Mouse (Mus musculus): ENCODE measurements around the gene Olfm2. TPM values are rescaled to one million over a fixed set of nuclear protein-coding genes. Genes with fewer than 3 reads are reported as not detected.
A peak's percentile ranks its signal among the peaks of the same experiment; 100 is the strongest.

The Olfm2 gene
- polyA plus RNA-seq, 1 experiment from 2014 or later = 269 TPM

- H3K4me2 ChIP-seq (ENCODE audit: low read length) = no peak overlapping the region
- H3K9ac ChIP-seq (ENCODE audit: low read depth, low read length) = no peak overlapping the region
- peaks cover 24% of the 10 kb centered on the region for H3K4me1 ChIP-seq (ENCODE audit: control insufficient read depth, insufficient read depth, low read depth, low read length)
- no peaks in the 10 kb centered on the region for H3K27me3 ChIP-seq (replicated peaks; ENCODE audit: control insufficient read depth, insufficient read depth, low read length)
- no peaks in the 10 kb centered on the region for H3K9me3 ChIP-seq (ENCODE audit: control insufficient read depth, low read length)
- H3K36me3 ChIP-seq (ENCODE audit: control insufficient read depth, insufficient read depth, low read length) = peaks cover under 1% of the 10 kb centered on the region; the same call in 1 of the 2 replicates
- ATAC-seq = no peak
- WGBS = 74% methylated on average over 3 of the region's 3 CpGs
- H3K4me3 ChIP-seq (ENCODE audit: low read length) = no peak overlapping the region
- H3K27ac ChIP-seq (ENCODE audit: low read depth, low read length) = no peak overlapping the region
Observed at GRCm38 (mm10) chr9:20657546-20657945, 88.6 kb downstream of the Olfm2 start.

GRCm38 (mm10) chr9:20653859-20654258, 92.3 kb downstream of the Olfm2 start:
- H3K9me3 ChIP-seq (ENCODE audit: control insufficient read depth, low read length) = no peaks in the 10 kb centered on the region
- no peak overlapping the region for H3K4me2 ChIP-seq (ENCODE audit: low read length)
- no peaks in the 10 kb centered on the region for H3K27me3 ChIP-seq (replicated peaks; ENCODE audit: control insufficient read depth, insufficient read depth, low read length)
- no peak overlapping the region for H3K27ac ChIP-seq (ENCODE audit: low read depth, low read length)
- H3K4me1 ChIP-seq (ENCODE audit: control insufficient read depth, insufficient read depth, low read depth, low read length) = peaks cover 30% of the 10 kb centered on the region
- no peak overlapping the region for H3K9ac ChIP-seq (ENCODE audit: low read depth, low read length)
- 92% methylated on average over 3 of the region's 3 CpGs for WGBS
- peaks cover 2% of the 10 kb centered on the region for H3K36me3 ChIP-seq (ENCODE audit: control insufficient read depth, insufficient read depth, low read length)
- H3K4me3 ChIP-seq (ENCODE audit: low read length) = no peak overlapping the region
- ATAC-seq = no peak

GRCm38 (mm10) chr9:20652260-20652658, 93.9 kb downstream of the Olfm2 start:
- H3K36me3 ChIP-seq (ENCODE audit: control insufficient read depth, insufficient read depth, low read length) = peaks cover 13% of the 10 kb centered on the region
- peak; percentile 21 for ATAC-seq
- H3K9me3 ChIP-seq (ENCODE audit: control insufficient read depth, low read length) = no peaks in the 10 kb centered on the region
- peak overlapping the region; percentile 91 for H3K4me3 ChIP-seq (ENCODE audit: low read length)
- WGBS = under 1% methylated on average over 25 of the region's 25 CpGs
- no peaks in the 10 kb centered on the region for H3K27me3 ChIP-seq (replicated peaks; ENCODE audit: control insufficient read depth, insufficient read depth, low read length)
- peak overlapping the region; percentile 93 for H3K9ac ChIP-seq (ENCODE audit: low read depth, low read length)
- H3K4me2 ChIP-seq (ENCODE audit: low read length) = peak overlapping the region; percentile 66
- peaks cover 30% of the 10 kb centered on the region for H3K4me1 ChIP-seq (ENCODE audit: control insufficient read depth, insufficient read depth, low read depth, low read length)
- peak overlapping the region; percentile 76 for H3K27ac ChIP-seq (ENCODE audit: low read depth, low read length)

GRCm38 (mm10) chr9:20651602-20652259, 94.4 kb downstream of the Olfm2 start, which contains the start of gene Pin1:
Gene Pin1, plus strand, starts transcription at chr9:20652095.
- ATAC-seq = peak; percentile 99
- Histone ChIP-seq H3K36me3 (ENCODE audit: control insufficient read depth, insufficient read depth, low read length) (peaks cover 15% of the 10 kb centered on the region), H3K4me1 (ENCODE audit: control insufficient read depth, insufficient read depth, low read depth, low read length) (peaks cover 30% of the 10 kb centered on the region), H3K4me2 (ENCODE audit: low read length) (peak within 1 kb of the TSS; percentile 75), H3K9ac (ENCODE audit: low read depth, low read length) (peak within 1 kb of the TSS; percentile 93), H3K9me3 (ENCODE audit: control insufficient read depth, low read length) (no peaks in the 10 kb centered on the region), H3K27me3 (replicated peaks; ENCODE audit: control insufficient read depth, insufficient read depth, low read length) (no peaks in the 10 kb centered on the region), H3K27ac (ENCODE audit: low read depth, low read length) (peak within 1 kb of the TSS; percentile 76), H3K4me3 (ENCODE audit: low read length) (peak within 1 kb of the TSS; percentile 91)
- WGBS = under 1% methylated on average over 45 of the region's 45 CpGs

GRCm38 (mm10) chr9:20645121-20645520, 101.0 kb downstream of the Olfm2 start:
- peak overlapping the region; percentile 76 for H3K9ac ChIP-seq (ENCODE audit: low read depth, low read length)
- H3K27ac ChIP-seq (ENCODE audit: low read depth, low read length) = peak overlapping the region; percentile 89
- 4% methylated on average over 17 of the region's 17 CpGs for WGBS
- no peaks in the 10 kb centered on the region for H3K9me3 ChIP-seq (ENCODE audit: control insufficient read depth, low read length)
- peaks cover 30% of the 10 kb centered on the region for H3K4me1 ChIP-seq (ENCODE audit: control insufficient read depth, insufficient read depth, low read depth, low read length)
- H3K36me3 ChIP-seq (ENCODE audit: control insufficient read depth, insufficient read depth, low read length) = peaks cover 15% of the 10 kb centered on the region
- peak overlapping the region; percentile 90 for H3K4me3 ChIP-seq (ENCODE audit: low read length)
- no peak for ATAC-seq
- H3K4me2 ChIP-seq (ENCODE audit: low read length) = peak overlapping the region; percentile 99
- H3K27me3 ChIP-seq (replicated peaks; ENCODE audit: control insufficient read depth, insufficient read depth, low read length) = no peaks in the 10 kb centered on the region

GRCm38 (mm10) chr9:20644360-20645081, 101.6 kb downstream of the Olfm2 start, which contains the start of gene Fbxl12:
Gene Fbxl12, minus strand, starts transcription at chr9:20644767.
- Histone ChIP-seq H3K27ac (ENCODE audit: low read depth, low read length) (peak within 1 kb of the TSS; percentile 89), H3K4me2 (ENCODE audit: low read length) (peak within 1 kb of the TSS; percentile 99), H3K4me3 (ENCODE audit: low read length) (peak within 1 kb of the TSS; percentile 90), H3K9ac (ENCODE audit: low read depth, low read length) (peak within 1 kb of the TSS; percentile 76), H3K36me3 (ENCODE audit: control insufficient read depth, insufficient read depth, low read length) (peaks cover 15% of the 10 kb centered on the region), H3K27me3 (replicated peaks; ENCODE audit: control insufficient read depth, insufficient read depth, low read length) (no peaks in the 10 kb centered on the region), H3K9me3 (ENCODE audit: control insufficient read depth, low read length) (no peaks in the 10 kb centered on the region), H3K4me1 (ENCODE audit: control insufficient read depth, insufficient read depth, low read depth, low read length) (peaks cover 30% of the 10 kb centered on the region)
- under 1% methylated on average over 43 of the region's 43 CpGs for WGBS
- ATAC-seq = peak; percentile 37; the same call in 1 of the 2 replicates

GRCm38 (mm10) chr9:20643781-20644180, 102.4 kb downstream of the Olfm2 start:
- no peaks in the 10 kb centered on the region for H3K9me3 ChIP-seq (ENCODE audit: control insufficient read depth, low read length)
- peak overlapping the region; percentile 99 for H3K4me2 ChIP-seq (ENCODE audit: low read length)
- H3K27ac ChIP-seq (ENCODE audit: low read depth, low read length) = peak overlapping the region; percentile 89
- H3K27me3 ChIP-seq (replicated peaks; ENCODE audit: control insufficient read depth, insufficient read depth, low read length) = no peaks in the 10 kb centered on the region
- peak overlapping the region; percentile 90 for H3K4me3 ChIP-seq (ENCODE audit: low read length)
- ATAC-seq = no peak
- peaks cover 30% of the 10 kb centered on the region for H3K4me1 ChIP-seq (ENCODE audit: control insufficient read depth, insufficient read depth, low read depth, low read length)
- peak overlapping the region; percentile 76 for H3K9ac ChIP-seq (ENCODE audit: low read depth, low read length)
- H3K36me3 ChIP-seq (ENCODE audit: control insufficient read depth, insufficient read depth, low read length) = peaks cover 12% of the 10 kb centered on the region
- 12% methylated on average over 13 of the region's 13 CpGs for WGBS

- Histone ChIP-seq H3K4me3 (ENCODE audit: low read length) (peak overlapping the region; percentile 90), H3K9me3 (ENCODE audit: control insufficient read depth, low read length) (no peaks in the 10 kb centered on the region), H3K9ac (ENCODE audit: low read depth, low read length) (peak overlapping the region; percentile 76), H3K36me3 (ENCODE audit: control insufficient read depth, insufficient read depth, low read length) (peaks cover 9% of the 10 kb centered on the region), H3K27me3 (replicated peaks; ENCODE audit: control insufficient read depth, insufficient read depth, low read length) (no peaks in the 10 kb centered on the region), H3K27ac (ENCODE audit: low read depth, low read length) (peak overlapping the region; percentile 89), H3K4me1 (ENCODE audit: control insufficient read depth, insufficient read depth, low read depth, low read length) (peaks cover 30% of the 10 kb centered on the region), H3K4me2 (ENCODE audit: low read length) (peak overlapping the region; percentile 99)
- ATAC-seq = peak; percentile 68
- WGBS = under 1% methylated on average over 30 of the region's 30 CpGs
Observed at GRCm38 (mm10) chr9:20642896-20643466, 103.2 kb downstream of the Olfm2 start.
